Mouse (Mus musculus) common myeloid progenitor, adult 5-6 weeks (primary cell): ENCODE results near the gene Mcpt1. TPM values are rescaled to one million over a fixed set of nuclear protein-coding genes. Genes with fewer than 3 reads are reported as not detected.
"Not testable (repeated sequence)": the region's sequence is repeated elsewhere in the genome, so short reads cannot be mapped to it uniquely, and the experiment has no call there.

Source experiments
- ATAC-seq: replicated peaks from 2 replicates; pipeline ENCODE4 v1.8.0; 2016; ENCODE audit warnings: low read depth, mild to moderate bottlenecking, moderate TSS enrichment, inconsistent platforms; ENCODE audit not compliant: poor library complexity, severe bottlenecking
- total RNA-seq: library from RNA; stranded (forward); fragments of 200-1000, 187-1606 nt; gene quantifications from 2 replicates; pipeline ENCODE4 v1.2.3, GENCODE M21; 2017

Mcpt1 gene
- not detected in 2 replicates for total RNA-seq

GRCm38 (mm10) chr14:56017671-56018070 lies at the start of gene Mcpt1:
Mcpt1 (plus strand) TSS chr14:56017971.
- ATAC-seq: not testable (repeated sequence)

- 0 out of 2 replicates have a peak, but pooled peaks have one; percentile 22 for ATAC-seq
Measured at GRCm38 (mm10) chr14:55987464-55987863, 30.3 kb upstream of the Mcpt1 start.

GRCm38 (mm10) chr14:56013147-56013546 lies 4.6 kb upstream of the Mcpt1 start:
- ATAC-seq: no peak

- ATAC-seq: no peak
Measured at GRCm38 (mm10) chr14:56013924-56014323, 3.8 kb upstream of the Mcpt1 start.

GRCm38 (mm10) chr14:56019446-56019845 lies 1.7 kb downstream of the Mcpt1 start:
- ATAC-seq: no peak

GRCm38 (mm10) chr14:56021305-56021704 lies 3.5 kb downstream of the Mcpt1 start:
- peak; percentile 63; the same call in 1 of the 2 replicates for ATAC-seq

- ATAC-seq: not testable (repeated sequence)
Measured at GRCm38 (mm10) chr14:56030395-56030794, 12.6 kb downstream of the Mcpt1 start, which contains the start of gene Mcpt9. Mcpt9 (minus strand) TSS chr14:56030495.

GRCm38 (mm10) chr14:56034433-56034832 lies 16.7 kb downstream of the Mcpt1 start:
- ATAC-seq: peak; percentile 50; the same call in 1 of the 2 replicates

GRCm38 (mm10) chr14:56041792-56042191 lies 24.0 kb downstream of the Mcpt1 start, which contains the start of gene Mcpt2:
Mcpt2 (plus strand) TSS chr14:56042041.
- ATAC-seq: not testable (repeated sequence)

- no peak; the same call in 1 of the 2 replicates for ATAC-seq
Measured at GRCm38 (mm10) chr14:56055408-56055807, 37.6 kb downstream of the Mcpt1 start.

GRCm38 (mm10) chr14:56057722-56058121 lies 40.0 kb downstream of the Mcpt1 start:
- ATAC-seq: no peak

- ATAC-seq: not testable (repeated sequence)
Measured at GRCm38 (mm10) chr14:56062213-56062612, 44.4 kb downstream of the Mcpt1 start, which contains the start of gene Mcpt4. Mcpt4 (minus strand) TSS chr14:56062313.

Other genes with a start within 250 kb of the Mcpt1 start
- gene Adcy4, start 233.9 kb upstream of the Mcpt1 start, total RNA-seq: not detected in 2 replicates
- 33.0 and 43.3 TPM in 2 replicates for gene Ripk3, start 229.1 kb upstream of the Mcpt1 start, total RNA-seq
- gene Nfatc4, start 194.8 kb upstream of the Mcpt1 start, total RNA-seq: not detected in 2 replicates
- 5.9 and 6.5 TPM in 2 replicates for gene Nynrin, start 164.0 kb upstream of the Mcpt1 start, total RNA-seq
- not detected in 2 replicates for gene Cbln3, start 133.6 kb upstream of the Mcpt1 start, total RNA-seq
- gene Khnyn, start 133.0 kb upstream of the Mcpt1 start, total RNA-seq: 17.4 and 20.9 TPM in 2 replicates
- 7.8 and 11.8 TPM in 2 replicates for gene Sdr39u1, start 117.7 kb upstream of the Mcpt1 start, total RNA-seq
- not detected in 2 replicates for gene Cma1, start 73.3 kb upstream of the Mcpt1 start, total RNA-seq
- gene Cma2, start 67.0 kb upstream of the Mcpt1 start, total RNA-seq: not detected in 2 replicates
- not detected in 2 replicates for gene Mcpt9, start 12.5 kb downstream of the Mcpt1 start, total RNA-seq
- gene Mcpt2, start 24.1 kb downstream of the Mcpt1 start, total RNA-seq: not detected in 2 replicates
- gene Mcpt4, start 44.3 kb downstream of the Mcpt1 start, total RNA-seq: not detected in 2 replicates
- 14.9 and 21.7 TPM in 2 replicates for gene Mcpt8, start 67.3 kb downstream of the Mcpt1 start, total RNA-seq
- gene Ctsg, start 84.6 kb downstream of the Mcpt1 start, total RNA-seq: 450 and 522 TPM in 2 replicates
- gene Gzme, start 102.7 kb downstream of the Mcpt1 start, total RNA-seq: not detected in 2 replicates
- gene Gzmd, start 114.6 kb downstream of the Mcpt1 start, total RNA-seq: not detected in 2 replicates
- not detected in 2 replicates for gene Gzmg, start 141.6 kb downstream of the Mcpt1 start, total RNA-seq
- gene Gzmn, start 156.6 kb downstream of the Mcpt1 start, total RNA-seq: not detected in 2 replicates
- gene Gzmf, start 193.4 kb downstream of the Mcpt1 start, total RNA-seq: not detected in 2 replicates
- not detected in 2 replicates for gene Gzmc, start 216.7 kb downstream of the Mcpt1 start, total RNA-seq
- 0.91 and 2.1 TPM in 2 replicates for gene Gzmb, start 244.3 kb downstream of the Mcpt1 start, total RNA-seq